7 mouse cellular contexts compared by ENCODE assay signal in genomic region chr2:180692630-180693029, GRCm38 (mm10). TPM values are rescaled to one million over a fixed set of nuclear protein-coding genes. Genes with fewer than 3 reads are reported as not detected.
DNase-seq lines count a peak whose midpoint lies in the region; ATAC-seq and TF ChIP-seq lines count a peak whose summit lies in the region.

No protein-coding gene starts in this region.

- peak; percentile 57; the same call in 1 of the 2 replicates for ATAC-seq in forebrain, embryonic 12.5 days (ENCODE audit: low FRiP score)
- ATAC-seq in hindbrain, embryonic 12.5 days (ENCODE audit: low FRiP score), result peak; percentile 61; the same call in 1 of the 2 replicates
- 0 out of 2 replicates have a peak, but pooled peaks have one; percentile 27 for ATAC-seq in midbrain, embryonic 15.5 days (replicated peaks)

- no peak overlapping the region for H3K4me3 ChIP-seq in CH12.LX (replicated peaks in 1 of 3; ENCODE audit: low read depth in 2 of 3, low read length in 2 of 3, poor library complexity in 1 of 3)
- H3K4me3 ChIP-seq in forebrain, embryonic 12.5 days (replicated peaks), result no peak overlapping the region
- H3K4me3 ChIP-seq in hindbrain, embryonic 12.5 days, result no peak overlapping the region
- no peak overlapping the region for H3K4me3 ChIP-seq in midbrain, embryonic 15.5 days

- no peak overlapping the region for H3K27ac ChIP-seq in CH12.LX (ENCODE audit: insufficient read depth, low read depth)
- peak overlapping the region; percentile 75 for H3K27ac ChIP-seq in forebrain, embryonic 12.5 days
- H3K27ac ChIP-seq in hindbrain, embryonic 12.5 days, result peak overlapping the region; percentile 72
- peak overlapping the region; percentile 45 for H3K27ac ChIP-seq in midbrain, embryonic 15.5 days

- H3K9me3 ChIP-seq in CH12.LX (replicated peaks; ENCODE audit: low read length), result no peaks in the 10 kb centered on the region
- no peaks in the 10 kb centered on the region for H3K9me3 ChIP-seq in forebrain, embryonic 12.5 days
- no peaks in the 10 kb centered on the region for H3K9me3 ChIP-seq in hindbrain, embryonic 12.5 days (replicated peaks)
- H3K9me3 ChIP-seq in midbrain, embryonic 15.5 days, result no peaks in the 10 kb centered on the region

- H3K79me2 ChIP-seq in CH12.LX (replicated peaks; ENCODE audit: control insufficient read depth, extremely low read depth, insufficient read depth, poor library complexity, severe bottlenecking), result peaks cover 65% of the 10 kb centered on the region

- no peak for TF ChIP-seq RAD21 in CH12.LX (IDR thresholded peaks at IDR 0.05; ENCODE audit: low read depth, low read length)

- H3K36me3 ChIP-seq in CH12.LX (replicated peaks in 1 of 2; ENCODE audit: control insufficient read depth in 1 of 2, insufficient read depth in 1 of 2, low read length in 1 of 2), result peaks cover 31 to 44% of the 10 kb centered on the region in 2 experiments
- peaks cover 34% of the 10 kb centered on the region for H3K36me3 ChIP-seq in forebrain, embryonic 12.5 days (replicated peaks)
- H3K36me3 ChIP-seq in hindbrain, embryonic 12.5 days, result peaks cover 33% of the 10 kb centered on the region
- H3K36me3 ChIP-seq in midbrain, embryonic 15.5 days (replicated peaks), result peaks cover 24% of the 10 kb centered on the region

- peaks cover 34 to 80% of the 10 kb centered on the region in 2 experiments for H3K4me1 ChIP-seq in CH12.LX (ENCODE audit: control insufficient read depth in 1 of 2, insufficient read depth in 2 of 2)
- H3K4me1 ChIP-seq in forebrain, embryonic 12.5 days, result peaks cover 17% of the 10 kb centered on the region
- H3K4me1 ChIP-seq in hindbrain, embryonic 12.5 days, result peaks cover 17% of the 10 kb centered on the region
- peaks cover 14% of the 10 kb centered on the region for H3K4me1 ChIP-seq in midbrain, embryonic 15.5 days

- TF ChIP-seq EP300 in CH12.LX (IDR thresholded peaks at IDR 0.05; ENCODE audit: low read length), result peak; percentile 41; the same call in 1 of the 2 replicates

- 0 out of 2 replicates have a peak overlapping the region, but pooled peaks have one; percentile 7 for H3K4me2 ChIP-seq in CH12.LX (ENCODE audit: insufficient read depth, low read depth, poor library complexity, severe bottlenecking)
- H3K4me2 ChIP-seq in forebrain, embryonic 12.5 days, result peak overlapping the region; percentile 21; the same call in 1 of the 2 replicates
- H3K4me2 ChIP-seq in hindbrain, embryonic 12.5 days (replicated peaks), result peak overlapping the region; percentile 25; the same call in 1 of the 2 replicates
- no peak overlapping the region for H3K4me2 ChIP-seq in midbrain, embryonic 15.5 days

- no peaks in the 10 kb centered on the region for H3K27me3 ChIP-seq in CH12.LX (replicated peaks)
- no peaks in the 10 kb centered on the region for H3K27me3 ChIP-seq in forebrain, embryonic 12.5 days
- H3K27me3 ChIP-seq in hindbrain, embryonic 12.5 days, result no peaks in the 10 kb centered on the region
- H3K27me3 ChIP-seq in midbrain, embryonic 15.5 days (replicated peaks), result no peaks in the 10 kb centered on the region

- in situ Hi-C loops in CH12.LX (cut with MboI; ENCODE audit: low pct_ligation_motif_present, low pct_unique_long_range_greater_than_20kb, low sequenced_read_pairs), result no loop called here

- no peak for TF ChIP-seq POLR2A in CH12.LX (IDR thresholded peaks at IDR 0.05; ENCODE audit: low read depth, low read length)

- dilution Hi-C loops in CH12.LX (cut with MboI; ENCODE audit: extremely low pct_ligation_motif_present, extremely low pct_unique_long_range_greater_than_20kb, low sequenced_read_pairs), result no loop called here

- no peak overlapping the region for H3K9ac ChIP-seq in CH12.LX (ENCODE audit: insufficient read depth, low read depth)
- peak overlapping the region; percentile 25; the same call in 1 of the 2 replicates for H3K9ac ChIP-seq in forebrain, embryonic 12.5 days
- no peak overlapping the region for H3K9ac ChIP-seq in hindbrain, embryonic 12.5 days
- H3K9ac ChIP-seq in midbrain, embryonic 15.5 days, result no peak overlapping the region

- TF ChIP-seq CTCF in CH12.LX (conservative IDR thresholded peaks at IDR 0.05 in 1 of 2, IDR thresholded peaks at IDR 0.05 in 1 of 2; ENCODE audit: low read depth in 2 of 2, low read length in 2 of 2), result no peak

- 0% methylated on average over 1 of the region's 1 CpGs for WGBS in forebrain, embryonic 12.5 days
- 0% methylated on average over 1 of the region's 1 CpGs for WGBS in hindbrain, embryonic 12.5 days
- whole genome bisulfite sequencing in midbrain, embryonic 15.5 days, result 0% methylated on average over 1 of the region's 1 CpGs

- DNase-seq in 3T3-L1 (ENCODE audit: low read depth, low spot score) (peak; percentile 45), CH12.LX (ENCODE audit: extremely low read depth) (no peak)
- DNase-seq in cerebellum, adult 9-11 months, result no peak
- no peak for DNase-seq in natural killer cell, adult 2 months (ENCODE audit: low spot score in 2 of 2)

TF ChIP-seq in CH12.LX, 34 proteins besides CTCF, POLR2A, EP300 and RAD21:
- TF ChIP-seq TBP (conservative IDR thresholded peaks at IDR 0.05; ENCODE audit: low read depth, low read length) (no peak), USF1 (IDR thresholded peaks at IDR 0.05; ENCODE audit: low read depth, low read length) (no peak), MEF2A (IDR thresholded peaks at IDR 0.05; ENCODE audit: borderline replicate concordance, low read depth, low read length) (no peak), ZNF384 (IDR thresholded peaks at IDR 0.05; ENCODE audit: low read depth, low read length) (no peak), JUN (IDR thresholded peaks at IDR 0.05; ENCODE audit: insufficient read depth, low read depth, low read length) (no peak), ZKSCAN1 (IDR thresholded peaks at IDR 0.05; ENCODE audit: borderline replicate concordance, low read depth, low read length) (no peak), KAT2A (IDR thresholded peaks at IDR 0.05; ENCODE audit: insufficient replicate concordance, low read length) (no peak), MAZ (IDR thresholded peaks at IDR 0.05; ENCODE audit: low read depth, low read length) (no peak), PAX5 (IDR thresholded peaks at IDR 0.05; ENCODE audit: low read length) (no peak), NELFE (IDR thresholded peaks at IDR 0.05; ENCODE audit: low read depth, low read length) (no peak), MAFK (IDR thresholded peaks at IDR 0.05; ENCODE audit: insufficient replicate concordance, low read length) (no peak), JUND (conservative IDR thresholded peaks at IDR 0.05; ENCODE audit: low read depth, low read length) (no peak), MXI1 (IDR thresholded peaks at IDR 0.05; ENCODE audit: low read depth, low read length) (no peak)

RNA-seq across cellular contexts. Expression of gene Dido1, which starts 17.2 kb away (rescaled TPM):
- total RNA-seq in CH12.LX (2012; rRNA removed) (24.9 and 30.0 TPM in 2 replicates), CH12.LX (2014; rRNA removed) (15.5 and 16.4 TPM in 2 replicates)
- polyA plus RNA-seq in CH12.LX (2012; ENCODE audit: insufficient read length, low read depth), result 25.0 and 25.8 TPM in 2 replicates
- 42.2 and 42.7 TPM in 2 replicates for polyA plus RNA-seq in forebrain, embryonic 12.5 days (2016; fragmentation: Nextera tagmentation; extraction: Ambion mirVana)
- 37.2 and 42.1 TPM in 2 replicates for polyA plus RNA-seq in hindbrain, embryonic 12.5 days (2016; fragmentation: Nextera tagmentation; extraction: Ambion mirVana)
- polyA plus RNA-seq in midbrain, embryonic 15.5 days (2015; fragmentation: Nextera tagmentation; extraction: Ambion mirVana), result 29.0 and 30.1 TPM in 2 replicates

RNA-seq across cellular contexts. Expression of gene Gid8, which starts 17.3 kb away (rescaled TPM):
- 15.6 and 21.7 TPM in 2 replicates for total RNA-seq in CH12.LX (2012; rRNA removed)
- total RNA-seq in CH12.LX (2014; rRNA removed), result 32.1 and 32.5 TPM in 2 replicates
- 44.1 and 45.4 TPM in 2 replicates for polyA plus RNA-seq in CH12.LX (2012; ENCODE audit: insufficient read length, low read depth)
- 52.0 and 54.7 TPM in 2 replicates for polyA plus RNA-seq in forebrain, embryonic 12.5 days (2016; fragmentation: Nextera tagmentation; extraction: Ambion mirVana)
- 54.8 and 57.3 TPM in 2 replicates for polyA plus RNA-seq in hindbrain, embryonic 12.5 days (2016; fragmentation: Nextera tagmentation; extraction: Ambion mirVana)
- polyA plus RNA-seq in midbrain, embryonic 15.5 days (2015; fragmentation: Nextera tagmentation; extraction: Ambion mirVana), result 56.1 and 60.7 TPM in 2 replicates

RNA-seq across cellular contexts. Expression of gene Slc17a9, which starts 32.4 kb away (rescaled TPM):
- total RNA-seq in CH12.LX (2012; rRNA removed) (13.4 and 16.2 TPM in 2 replicates), CH12.LX (2014; rRNA removed) (6.5 and 7.2 TPM in 2 replicates)
- 23.7 and 26.0 TPM in 2 replicates for polyA plus RNA-seq in CH12.LX (2012; ENCODE audit: insufficient read length, low read depth)
- polyA plus RNA-seq in forebrain, embryonic 12.5 days (2016; fragmentation: Nextera tagmentation; extraction: Ambion mirVana), result 0.37 and 0.55 TPM in 2 replicates
- polyA plus RNA-seq in hindbrain, embryonic 12.5 days (2016; fragmentation: Nextera tagmentation; extraction: Ambion mirVana), result 0.53 and 0.80 TPM in 2 replicates
- 0.17 and 0.26 TPM in 2 replicates for polyA plus RNA-seq in midbrain, embryonic 15.5 days (2015; fragmentation: Nextera tagmentation; extraction: Ambion mirVana)

RNA-seq across cellular contexts. Expression of gene Tcfl5, which starts 50.1 kb away (rescaled TPM):
- total RNA-seq in CH12.LX (2012; rRNA removed) (not detected in 2 replicates), CH12.LX (2014; rRNA removed) (not detected in 2 replicates)
- not detected in 2 replicates for polyA plus RNA-seq in CH12.LX (2012; ENCODE audit: insufficient read length, low read depth)
- polyA plus RNA-seq in forebrain, embryonic 12.5 days (2016; fragmentation: Nextera tagmentation; extraction: Ambion mirVana), result 0.15 and 0.26 TPM in 2 replicates
- polyA plus RNA-seq in hindbrain, embryonic 12.5 days (2016; fragmentation: Nextera tagmentation; extraction: Ambion mirVana), result 0.30 and 0.44 TPM in 2 replicates
- 0.30 and 0.43 TPM in 2 replicates for polyA plus RNA-seq in midbrain, embryonic 15.5 days (2015; fragmentation: Nextera tagmentation; extraction: Ambion mirVana)

Comparison
In these comparisons a context has a peak if more than half of its experiments do, and no peak if none do; other contexts are left out.
1. RNA of gene Slc17a9, which starts 32.4 kb away (polyA plus RNA-seq): 23.7 to 26.0 TPM in CH12.LX; 0.53 to 0.80 TPM in hindbrain, embryonic 12.5 days, 0.37 to 0.55 TPM in forebrain, embryonic 12.5 days and 0.17 to 0.26 TPM in midbrain, embryonic 15.5 days; every median in the first group is over 10 times any median in the second.
2. Peak in every context shown above with its lines, with median percentiles within 50 percentile points of each other: ATAC-seq.